Mouse (Mus musculus): ENCODE data around the gene Upk1a. TPM values are rescaled to one million over a fixed set of nuclear protein-coding genes. Genes with fewer than 3 reads are reported as not detected.

The Upk1a gene
- polyA plus RNA-seq, 1 experiment from 2014 or later: 0.61 TPM

Small RNA genes lying within 50 kb of the gene (microRNA-seq; reads per million reads assigned to microRNA genes)
- gene Mir3569: not detected

Other genes starting within 250 kb of the Upk1a start
- gene Tyrobp, start 199.1 kb downstream of the Upk1a start, polyA plus RNA-seq (2016; fragmentation: Nextera tagmentation; extraction: Ambion mirVana): 11.3 and 11.7 TPM in 2 replicates
- not detected in 2 replicates for gene Hcst, start 193.0 kb downstream of the Upk1a start, polyA plus RNA-seq (2016; fragmentation: Nextera tagmentation; extraction: Ambion mirVana)
- 0.97 and 1.4 TPM in 2 replicates for gene Nfkbid, start 191.1 kb downstream of the Upk1a start, polyA plus RNA-seq (2016; fragmentation: Nextera tagmentation; extraction: Ambion mirVana)
- gene Aplp1, start 167.3 kb downstream of the Upk1a start, polyA plus RNA-seq (2016; fragmentation: Nextera tagmentation; extraction: Ambion mirVana): 214 and 237 TPM in 2 replicates
- 1.1 and 1.6 TPM in 2 replicates for gene Kirrel2, start 155.2 kb downstream of the Upk1a start, polyA plus RNA-seq (2016; fragmentation: Nextera tagmentation; extraction: Ambion mirVana)
- 0.09 and 0.35 TPM in 2 replicates for gene Nphs1, start 154.5 kb downstream of the Upk1a start, polyA plus RNA-seq (2016; fragmentation: Nextera tagmentation; extraction: Ambion mirVana)
- gene Prodh2, start 119.2 kb downstream of the Upk1a start, polyA plus RNA-seq (2016; fragmentation: Nextera tagmentation; extraction: Ambion mirVana): not detected in 2 replicates
- gene Arhgap33, start 77.8 kb downstream of the Upk1a start, polyA plus RNA-seq (2016; fragmentation: Nextera tagmentation; extraction: Ambion mirVana): 89.4 and 98.9 TPM in 2 replicates
- gene Hspb6, start 60.7 kb downstream of the Upk1a start, polyA plus RNA-seq (2016; fragmentation: Nextera tagmentation; extraction: Ambion mirVana): 7.9 and 8.4 TPM in 2 replicates
- 16.1 and 18.6 TPM in 2 replicates for gene Proser3, start 60.5 kb downstream of the Upk1a start, polyA plus RNA-seq (2016; fragmentation: Nextera tagmentation; extraction: Ambion mirVana)
- 51.7 and 63.1 TPM in 2 replicates for gene Lin37, start 53.0 kb downstream of the Upk1a start, polyA plus RNA-seq (2016; fragmentation: Nextera tagmentation; extraction: Ambion mirVana)
- gene U2af1l4, start 49.5 kb downstream of the Upk1a start, polyA plus RNA-seq (2016; fragmentation: Nextera tagmentation; extraction: Ambion mirVana): 88.1 and 95.7 TPM in 2 replicates
- 24.0 and 24.9 TPM in 2 replicates for gene Gm49396, start 49.5 kb downstream of the Upk1a start, polyA plus RNA-seq (2016; fragmentation: Nextera tagmentation; extraction: Ambion mirVana)
- gene Psenen, start 49.2 kb downstream of the Upk1a start, polyA plus RNA-seq (2016; fragmentation: Nextera tagmentation; extraction: Ambion mirVana): 142 and 145 TPM in 2 replicates
- 3.4 and 5.6 TPM in 2 replicates for gene Igflr1, start 47.4 kb downstream of the Upk1a start, polyA plus RNA-seq (2016; fragmentation: Nextera tagmentation; extraction: Ambion mirVana)
- 13.0 TPM in 2 replicates for gene Kmt2b, start 24.1 kb downstream of the Upk1a start, polyA plus RNA-seq (2016; fragmentation: Nextera tagmentation; extraction: Ambion mirVana)
- 0.32 and 0.46 TPM in 2 replicates for gene Zbtb32, start 13.9 kb downstream of the Upk1a start, polyA plus RNA-seq (2016; fragmentation: Nextera tagmentation; extraction: Ambion mirVana)
- gene Cox6b1, start 13.3 kb upstream of the Upk1a start, polyA plus RNA-seq (2016; fragmentation: Nextera tagmentation; extraction: Ambion mirVana): 814 and 871 TPM in 2 replicates
- gene Etv2, start 23.0 kb upstream of the Upk1a start, polyA plus RNA-seq (2016; fragmentation: Nextera tagmentation; extraction: Ambion mirVana): not detected in 2 replicates
- gene Rbm42, start 37.5 kb upstream of the Upk1a start, polyA plus RNA-seq (2016; fragmentation: Nextera tagmentation; extraction: Ambion mirVana): 144 and 150 TPM in 2 replicates
- 63.7 and 64.5 TPM in 2 replicates for gene Haus5, start 52.1 kb upstream of the Upk1a start, polyA plus RNA-seq (2016; fragmentation: Nextera tagmentation; extraction: Ambion mirVana)
- gene Pmis2, start 58.8 kb upstream of the Upk1a start, polyA plus RNA-seq (2016; fragmentation: Nextera tagmentation; extraction: Ambion mirVana): not detected in 2 replicates
- gene 2200002J24Rik, start 86.1 kb upstream of the Upk1a start, polyA plus RNA-seq (2016; fragmentation: Nextera tagmentation; extraction: Ambion mirVana): 0.33 TPM in 1 of 2 replicates, not detected in the other
- 1.6 and 1.8 TPM in 2 replicates for gene Atp4a, start 99.4 kb upstream of the Upk1a start, polyA plus RNA-seq (2016; fragmentation: Nextera tagmentation; extraction: Ambion mirVana)
- gene Tmem147, start 116.7 kb upstream of the Upk1a start, polyA plus RNA-seq (2016; fragmentation: Nextera tagmentation; extraction: Ambion mirVana): 135 and 144 TPM in 2 replicates
- 0.49 and 0.69 TPM in 2 replicates for gene Gapdhs, start 130.8 kb upstream of the Upk1a start, polyA plus RNA-seq (2016; fragmentation: Nextera tagmentation; extraction: Ambion mirVana)
- 1.5 and 2.0 TPM in 2 replicates for gene Sbsn, start 138.6 kb upstream of the Upk1a start, polyA plus RNA-seq (2016; fragmentation: Nextera tagmentation; extraction: Ambion mirVana)
- gene Dmkn, start 150.9 kb upstream of the Upk1a start, polyA plus RNA-seq (2016; fragmentation: Nextera tagmentation; extraction: Ambion mirVana): not detected in 2 replicates
- not detected in 2 replicates for gene Krtdap, start 175.0 kb upstream of the Upk1a start, polyA plus RNA-seq (2016; fragmentation: Nextera tagmentation; extraction: Ambion mirVana)
- gene Ffar2, start 210.9 kb upstream of the Upk1a start, polyA plus RNA-seq (2016; fragmentation: Nextera tagmentation; extraction: Ambion mirVana): not detected in 2 replicates
- not detected in 2 replicates for gene Ffar3, start 243.3 kb upstream of the Upk1a start, polyA plus RNA-seq (2016; fragmentation: Nextera tagmentation; extraction: Ambion mirVana)
- not detected in 2 replicates for gene Ffar1, start 248.7 kb upstream of the Upk1a start, polyA plus RNA-seq (2016; fragmentation: Nextera tagmentation; extraction: Ambion mirVana)

Data from forebrain, embryonic 12.5 days (tissue).